Mouse (Mus musculus) E14TG2a.4 (cell line): ENCODE measurements around the gene Pafah1b1.

ENCODE experiments used
- CTCF ChIP-seq: conservative IDR thresholded peaks from 2 replicates; pipeline ENCODE4 v1.5.1; 2014; ENCODE audit warnings: low read length
- NANOG ChIP-seq: IDR thresholded peaks from 2 replicates; pipeline ENCODE4 v1.6.1; 2014; ENCODE audit warnings: borderline replicate concordance, low read length, mixed read lengths
- POU5F1 ChIP-seq: IDR thresholded peaks from 2 replicates; pipeline ENCODE4 v1.6.1; 2014; ENCODE audit warnings: low read length, borderline replicate concordance

- no peak for TF ChIP-seq CTCF
- no peak for TF ChIP-seq POU5F1
- no peak for TF ChIP-seq NANOG
These were observed 50.9 kb downstream of the Pafah1b1 start for GRCm38 (mm10) chr11:74673561-74673960.
